Mouse (Mus musculus) heart, adult 11 months (tissue): Measurements from ENCODE around the gene Hoxc8.

ENCODE experiments used
- DNase-seq: peaks from one replicate; pipeline ENCODE4 v3.0.0; 2022

Hoxc8 gene

DNA sequence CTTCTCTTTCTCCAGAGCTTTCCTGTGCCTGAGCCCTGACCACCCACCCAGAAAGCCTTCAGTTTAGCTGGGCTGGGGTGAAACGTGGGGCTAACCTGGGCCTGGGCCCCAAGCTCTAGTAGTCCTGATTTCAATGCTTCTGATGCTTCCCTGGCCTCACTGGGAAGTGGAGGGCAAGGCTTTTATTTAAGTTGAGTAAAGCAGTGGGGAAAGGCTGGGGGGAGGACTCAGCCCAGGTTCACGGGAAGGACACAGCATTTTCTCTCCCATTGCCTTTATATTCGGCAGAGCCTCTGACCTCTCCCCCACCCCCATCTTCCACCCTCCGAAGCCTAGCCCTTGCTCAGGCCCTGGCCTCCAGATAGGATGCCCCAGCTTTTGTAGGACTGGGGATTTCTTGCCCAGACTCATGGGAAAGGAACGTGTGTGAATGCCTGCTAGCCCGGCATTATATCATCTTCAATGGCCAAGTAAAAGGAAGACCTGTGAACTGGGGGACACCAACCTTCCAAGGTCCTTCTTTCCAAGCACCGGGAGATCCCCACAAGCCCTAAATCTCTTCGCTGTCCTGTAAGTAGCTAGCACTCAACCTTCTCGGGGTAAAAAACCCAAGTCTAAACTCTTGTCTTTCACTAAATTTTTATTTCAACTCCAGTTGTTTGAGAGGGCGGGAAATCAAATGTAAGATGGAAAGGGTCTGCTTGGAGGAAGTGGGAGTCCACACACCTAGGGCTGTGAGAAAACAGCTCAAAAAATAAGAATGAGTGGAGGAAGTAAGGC lies 48.5 kb downstream of the Hoxc8 start:
- DNase-seq, result no peak

DNA sequence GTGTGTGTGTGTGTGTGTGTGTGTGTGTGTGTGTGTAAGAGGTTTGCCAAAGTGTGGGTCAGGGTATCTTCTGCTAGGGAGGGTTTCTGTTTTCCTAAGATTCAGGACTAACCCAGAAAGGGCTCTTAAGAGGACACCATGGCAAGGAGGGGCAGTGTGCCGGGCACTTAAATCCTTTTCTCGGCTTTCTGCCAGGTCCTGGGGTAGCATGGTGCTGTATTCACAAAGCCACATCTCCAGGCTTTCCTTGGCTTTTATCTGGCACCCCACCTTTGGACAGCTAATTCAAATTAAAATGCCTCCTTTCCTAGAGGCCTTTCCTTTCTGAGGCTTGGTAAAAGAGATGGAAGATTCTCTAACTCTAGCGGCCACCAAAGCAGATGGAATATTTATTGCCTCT lies 49.2 kb downstream of the Hoxc8 start:
- no peak for DNase-seq

DNA sequence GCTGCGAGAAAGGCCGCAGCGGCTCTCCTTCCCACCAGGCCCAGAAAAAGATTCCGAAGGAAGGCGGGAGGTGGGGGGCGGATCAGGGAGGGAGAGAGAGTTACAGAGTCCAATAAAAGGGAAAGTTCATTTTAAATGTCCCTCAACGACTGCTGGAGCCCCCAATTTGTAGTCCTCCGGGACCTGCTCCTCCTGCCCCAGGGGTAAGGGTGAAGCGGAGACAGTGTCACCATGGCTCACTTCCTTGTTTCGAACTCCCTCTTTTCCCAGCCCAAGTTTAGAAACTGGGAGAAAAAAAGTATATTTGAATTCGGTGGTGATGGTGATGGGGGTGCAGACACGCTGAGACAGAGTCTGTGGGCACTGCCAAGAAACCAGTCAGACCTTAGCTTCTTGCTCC lies 50.2 kb downstream of the Hoxc8 start:
- no peak for DNase-seq

DNA sequence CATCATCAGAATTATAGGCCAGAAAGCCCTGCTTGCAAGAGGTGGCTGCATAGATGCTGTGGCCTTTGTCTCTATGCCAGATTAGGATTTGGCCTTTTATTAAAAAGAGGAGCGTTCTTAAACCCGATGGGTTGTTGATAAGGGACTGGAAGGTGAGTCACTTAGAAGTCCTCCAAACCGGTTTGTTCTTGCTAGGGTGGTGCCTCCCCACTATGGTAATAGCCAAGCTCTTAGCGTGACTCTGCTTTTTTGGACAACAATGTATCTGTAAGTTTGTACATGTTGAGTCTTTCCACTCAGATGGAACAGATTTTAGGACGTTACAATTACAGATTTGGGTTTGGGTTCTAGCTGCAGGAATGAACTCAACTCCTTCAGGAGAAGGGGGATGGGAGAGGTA lies 51.2 kb downstream of the Hoxc8 start:
- no peak for DNase-seq

DNA sequence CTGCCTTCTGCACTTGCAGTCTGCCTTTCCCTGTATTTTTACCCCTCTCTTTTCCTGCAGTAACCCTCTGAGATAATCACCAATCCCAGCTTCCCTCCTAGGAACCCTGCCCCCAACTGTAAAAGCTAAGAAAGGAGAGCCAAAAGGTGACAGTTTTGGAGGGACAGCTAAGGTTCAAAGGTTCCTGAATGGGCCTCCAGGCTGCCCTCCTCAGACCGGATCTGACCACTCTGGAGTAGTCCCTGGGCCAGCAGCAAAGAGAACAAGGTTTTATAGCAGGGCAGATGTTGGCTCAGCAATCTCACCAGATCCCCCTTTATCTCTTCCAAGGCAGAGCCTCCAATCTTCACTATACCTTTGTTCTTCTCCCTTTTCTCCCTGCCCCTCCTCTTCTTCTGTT lies 51.8 kb downstream of the Hoxc8 start:
- no peak for DNase-seq
